Mouse (Mus musculus) bone marrow macrophage, adult 2 months (primary cell): Measurements from ENCODE around the gene Rad51. TPM values are rescaled to one million over a fixed set of nuclear protein-coding genes. Genes with fewer than 3 reads are reported as not detected.

Experiments used
- H3K27ac ChIP-seq: 2 replicates; pipeline ENCODE4 v1.5.1; 2012; ENCODE audit warnings: low read depth, low read length; ENCODE audit not compliant: insufficient read depth
- H3K4me1 ChIP-seq: 2 replicates; pipeline ENCODE4 v1.6.1; 2012; ENCODE audit warnings: low read length; ENCODE audit not compliant: control insufficient read depth, insufficient read depth
- H3K4me3 ChIP-seq: 2 replicates; pipeline ENCODE4 v1.5.1; 2012; ENCODE audit warnings: mild to moderate bottlenecking, low read length, moderate library complexity; ENCODE audit not compliant: insufficient read depth
- CTCF ChIP-seq: IDR thresholded peaks from 2 replicates; pipeline ENCODE4 v1.5.1; 2012; ENCODE audit warnings: low read depth, mild to moderate bottlenecking, low read length, moderate library complexity
- POLR2A ChIP-seq: IDR thresholded peaks from 2 replicates; pipeline ENCODE4 v1.6.1; 2012; ENCODE audit warnings: mild to moderate bottlenecking, low read depth, low read length, borderline replicate concordance
- polyA plus RNA-seq: library from polyadenylated mRNA; stranded (reverse); fragments of >200 nt; gene quantifications from 2 replicates; pipeline ENCODE4 v1.2.4, GENCODE M21; 2012; ENCODE audit not compliant: missing spikeins, insufficient read depth, insufficient read length

The Rad51 gene
- polyA plus RNA-seq, 1 experiment, result 15.2 TPM

DNA sequence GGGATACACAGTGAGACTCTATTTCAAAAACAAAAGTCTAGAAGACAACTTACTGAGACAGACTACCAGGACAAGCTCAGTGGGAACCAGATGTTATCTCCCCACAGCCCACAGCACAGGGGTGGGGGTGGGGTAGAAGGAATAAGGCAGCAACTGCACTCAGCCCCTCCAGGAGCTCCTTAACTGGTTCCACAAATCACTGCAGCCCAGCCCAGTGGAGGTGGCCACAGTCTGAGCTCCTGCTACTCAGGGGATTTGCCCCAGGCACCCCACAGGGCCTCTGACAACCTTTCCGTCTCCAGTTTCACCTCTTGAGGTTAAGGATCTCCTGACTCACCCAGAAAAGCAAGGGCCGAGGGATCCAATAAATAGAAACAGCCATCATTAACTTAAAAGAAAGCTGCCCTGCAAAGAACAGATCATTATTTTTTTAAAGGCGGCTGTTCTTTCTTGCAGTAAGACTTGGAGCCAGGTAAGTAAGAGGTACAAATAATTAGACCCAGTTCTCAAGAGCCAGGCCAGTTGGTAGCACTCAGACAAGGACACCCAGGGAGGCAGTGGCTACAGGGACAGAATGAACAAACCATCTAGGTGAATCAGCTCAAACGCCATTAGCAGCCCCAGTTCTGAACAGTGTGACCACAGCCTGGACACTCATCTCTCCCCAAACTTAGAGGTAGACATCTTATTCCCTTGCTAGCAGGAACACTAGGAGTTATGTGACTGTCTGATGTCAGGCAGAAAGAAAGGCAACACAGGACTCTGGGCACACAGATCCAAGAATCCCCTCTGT is 83.9 kb downstream of the Rad51 start:
- Histone ChIP-seq H3K4me1 (no peaks in the 10 kb centered on the region), H3K4me3 (no peak overlapping the region), H3K27ac (no peak overlapping the region)
- TF ChIP-seq POLR2A (no peak), CTCF (no peak)

Other genes with a start within 250 kb of the Rad51 start
- 22.3 and 28.2 TPM in 2 replicates for gene Bahd1, start 212.4 kb upstream of the Rad51 start, polyA plus RNA-seq
- 20.4 and 21.3 TPM in 2 replicates for gene Chst14, start 186.3 kb upstream of the Rad51 start, polyA plus RNA-seq
- 20.9 and 21.5 TPM in 2 replicates for gene Ccdc32, start 83.4 kb upstream of the Rad51 start, polyA plus RNA-seq
- gene Rpusd2, start 78.0 kb upstream of the Rad51 start, polyA plus RNA-seq, result 1.9 and 2.5 TPM in 2 replicates
- gene Knl1, start 65.7 kb upstream of the Rad51 start, polyA plus RNA-seq, result 11.8 and 17.6 TPM in 2 replicates
- gene Rmdn3, start 44.2 kb downstream of the Rad51 start, polyA plus RNA-seq, result 15.8 and 17.6 TPM in 2 replicates
- gene Gchfr, start 55.0 kb downstream of the Rad51 start, polyA plus RNA-seq, result not detected in 2 replicates
- gene Gm14137, start 61.7 kb downstream of the Rad51 start, polyA plus RNA-seq, result not detected in 2 replicates
- 41.2 and 50.7 TPM in 2 replicates for gene Zfyve19, start 95.8 kb downstream of the Rad51 start, polyA plus RNA-seq
- gene Dnajc17, start 96.0 kb downstream of the Rad51 start, polyA plus RNA-seq, result 13.5 and 18.6 TPM in 2 replicates
- not detected in 2 replicates for gene Ppp1r14d, start 117.1 kb downstream of the Rad51 start, polyA plus RNA-seq
- gene Spint1, start 124.6 kb downstream of the Rad51 start, polyA plus RNA-seq, result 3.7 and 4.3 TPM in 2 replicates
- gene Rhov, start 158.5 kb downstream of the Rad51 start, polyA plus RNA-seq, result 2.2 and 2.7 TPM in 2 replicates
- 33.6 and 34.1 TPM in 2 replicates for gene Vps18, start 175.9 kb downstream of the Rad51 start, polyA plus RNA-seq
- gene Dll4, start 213.0 kb downstream of the Rad51 start, polyA plus RNA-seq, result not detected in 2 replicates
- 0.44 TPM in 1 of 2 replicates, not detected in the other for gene Chac1, start 238.4 kb downstream of the Rad51 start, polyA plus RNA-seq